Mouse (Mus musculus): ENCODE data around the gene Aqp9. TPM values are rescaled to one million over a fixed set of nuclear protein-coding genes. Genes with fewer than 3 reads are reported as not detected.
A peak's percentile ranks its signal among the peaks of the same experiment; 100 is the strongest.

Gene Aqp9
- total and polyA plus RNA-seq, 3 experiments: 64.8 to 76.1 TPM; not detected in 1

- TF ChIP-seq USF1 (IDR thresholded peaks at IDR 0.05; ENCODE audit: low read depth, low read length) (peak; percentile 3; the same call in 1 of the 2 replicates), TAL1 (IDR thresholded peaks at IDR 0.05; ENCODE audit: low read length) (peak; percentile 100)
Measured at GRCm38 (mm10) chr9:71166019-71166705, 2.3 kb downstream of the Aqp9 start (continued).

GRCm38 (mm10) chr9:71165510-71165909 is 3.0 kb downstream of the Aqp9 start:
- H3K27me3 ChIP-seq (ENCODE audit: control insufficient read depth in 1 of 2, insufficient read depth in 2 of 2, low read length in 2 of 2): no peaks in the 10 kb centered on the region
- peaks cover 15% of the 10 kb centered on the region for H3K79me2 ChIP-seq (ENCODE audit: control insufficient read depth, insufficient read depth, low read length, poor library complexity)
- H3K27ac ChIP-seq (ENCODE audit: control insufficient read depth, low read depth, low read length): peak overlapping the region; percentile 95
- H3K9ac ChIP-seq (ENCODE audit: control insufficient read depth, low read depth, low read length, poor library complexity, severe bottlenecking): peak overlapping the region; percentile 44
- H3K36me3 ChIP-seq (ENCODE audit: control insufficient read depth in 1 of 2, insufficient read depth in 2 of 2, low read length in 2 of 2): peaks cover 0 to 37% of the 10 kb centered on the region in 2 experiments; a peak in 2 of 4 replicates
- H3K9me3 ChIP-seq (replicated peaks; ENCODE audit: insufficient read depth, low read length): no peaks in the 10 kb centered on the region
- DNase-seq (ENCODE audit: low read depth, low spot score): no peak
- peaks cover 19 to 38% of the 10 kb centered on the region in 2 experiments for H3K4me1 ChIP-seq (ENCODE audit: control insufficient read depth in 1 of 2, insufficient read depth in 2 of 2, low read length in 2 of 2)
- TF ChIP-seq MAFK (IDR thresholded peaks at IDR 0.05; ENCODE audit: borderline replicate concordance, low read depth, low read length): no peak
- TF ChIP-seq MYB (IDR thresholded peaks at IDR 0.05; ENCODE audit: low read depth, low read length): no peak
- no peak for TF ChIP-seq JUND (IDR thresholded peaks at IDR 0.05; ENCODE audit: low read depth, low read length)
- TF ChIP-seq MEF2A (IDR thresholded peaks at IDR 0.05; ENCODE audit: extremely low read depth, insufficient replicate concordance, low read depth, low read length, poor library complexity, severe bottlenecking): no peak
- TF ChIP-seq BHLHE40 (IDR thresholded peaks at IDR 0.05; ENCODE audit: borderline replicate concordance, low read depth, low read length): no peak
- TF ChIP-seq CTCF (IDR thresholded peaks at IDR 0.05 in 2 of 3, conservative IDR thresholded peaks at IDR 0.05 in 1 of 3; ENCODE audit: control insufficient read depth in 1 of 3, insufficient read depth in 1 of 3, low read depth in 2 of 3, low read length in 3 of 3, poor library complexity in 1 of 3, severe bottlenecking in 1 of 3): no peak
- TF ChIP-seq SIN3A (IDR thresholded peaks at IDR 0.05; ENCODE audit: low read length): peak; percentile 7; the same call in 1 of the 2 replicates
- no peak for TF ChIP-seq EP300 (IDR thresholded peaks at IDR 0.05; ENCODE audit: low read depth in 1 of 2, low read length in 2 of 2)
- TF ChIP-seq MXI1 (IDR thresholded peaks at IDR 0.05; ENCODE audit: low read depth, low read length): no peak
- TF ChIP-seq MYC (IDR thresholded peaks at IDR 0.05; ENCODE audit: low read depth, low read length): no peak
- TF ChIP-seq POLR2AphosphoS5 (IDR thresholded peaks at IDR 0.05; ENCODE audit: borderline replicate concordance, low read depth, low read length): no peak
- no peak for TF ChIP-seq ZC3H11A (IDR thresholded peaks at IDR 0.05; ENCODE audit: low read depth, low read length)
- no peak for TF ChIP-seq USF2 (IDR thresholded peaks at IDR 0.05; ENCODE audit: borderline replicate concordance in 1 of 2, insufficient read depth in 1 of 2, low read depth in 1 of 2, low read length in 2 of 2)
- peak; percentile 79; the same call in 1 of the 2 replicates for TF ChIP-seq CHD1 (IDR thresholded peaks at IDR 0.05; ENCODE audit: low read depth, low read length)
- no peak for TF ChIP-seq ZNF384 (IDR thresholded peaks at IDR 0.05; ENCODE audit: low read depth, low read length)
- H3K4me3 ChIP-seq (ENCODE audit: control insufficient read depth in 1 of 2, insufficient read depth in 1 of 2, low read depth in 2 of 2, low read length in 2 of 2): peak overlapping the region; percentile 2 to 19; a peak in 2 of 4 replicates

Data from MEL (cell line).